Mouse (Mus musculus) erythroblast, embryonic 14.5 days (primary cell): ENCODE data around the gene Hoxc5. TPM values are rescaled to one million over a fixed set of nuclear protein-coding genes. Genes with fewer than 3 reads are reported as not detected.

ENCODE experiments used
- H3K27me3 ChIP-seq: 2 replicates; pipeline ENCODE4 v1.6.1; 2012; ENCODE audit warnings: inconsistent platforms; ENCODE audit not compliant: control insufficient read depth
- H3K36me3 ChIP-seq: 2 replicates; pipeline ENCODE4 v1.6.1; 2012; ENCODE audit warnings: mild to moderate bottlenecking, inconsistent platforms; ENCODE audit not compliant: control insufficient read depth
- H3K4me1 ChIP-seq: 2 replicates; pipeline ENCODE4 v1.6.1; 2012; ENCODE audit warnings: inconsistent platforms; ENCODE audit not compliant: control insufficient read depth
- H3K4me3 ChIP-seq: replicated peaks from 2 replicates; pipeline ENCODE3; 2012; ENCODE audit warnings: moderate library complexity, mild to moderate bottlenecking, inconsistent platforms
- H3K9me3 ChIP-seq: 2 replicates; pipeline ENCODE4 v1.6.1; 2012; ENCODE audit warnings: low read length, inconsistent platforms, mixed read lengths; ENCODE audit not compliant: control insufficient read depth
- GATA1 ChIP-seq: IDR thresholded peaks from 2 replicates; pipeline ENCODE4 v1.6.1; 2012; ENCODE audit warnings: low read length, inconsistent platforms, mixed read lengths
- TAL1 ChIP-seq: IDR thresholded peaks from 3 replicates; pipeline ENCODE4 v1.6.1; 2012; ENCODE audit warnings: low read length, inconsistent platforms, mixed read lengths
- polyA plus RNA-seq: library from polyadenylated mRNA; stranded (reverse); fragments of >175 nt; gene quantifications from 2 replicates; pipeline ENCODE4 v1.2.3, GENCODE M21; 2012

Hoxc5 gene
- polyA plus RNA-seq, result not detected in 2 replicates

DNA sequence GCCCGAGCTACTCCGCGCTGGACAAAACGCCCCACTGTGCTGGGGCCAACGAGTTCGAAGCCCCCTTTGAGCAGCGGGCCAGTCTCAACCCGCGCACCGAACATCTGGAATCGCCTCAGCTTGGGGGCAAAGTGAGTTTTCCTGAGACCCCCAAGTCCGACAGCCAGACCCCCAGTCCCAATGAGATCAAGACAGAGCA lies at the start of gene Hoxc5:
TSS of gene Hoxc5 (plus strand) at position 132 of the 199 bp plus-strand sequence.
- Histone ChIP-seq H3K4me3 (no peak within 1 kb of the TSS), H3K4me1 (no peaks in the 10 kb centered on the region), H3K36me3 (no peaks in the 10 kb centered on the region), H3K9me3 (peaks cover 3% of the 10 kb centered on the region; the same call in 1 of the 2 replicates), H3K27me3 (peaks cover 100% of the 10 kb centered on the region)
- no peak for TF ChIP-seq TAL1
- TF ChIP-seq GATA1, result no peak

DNA sequence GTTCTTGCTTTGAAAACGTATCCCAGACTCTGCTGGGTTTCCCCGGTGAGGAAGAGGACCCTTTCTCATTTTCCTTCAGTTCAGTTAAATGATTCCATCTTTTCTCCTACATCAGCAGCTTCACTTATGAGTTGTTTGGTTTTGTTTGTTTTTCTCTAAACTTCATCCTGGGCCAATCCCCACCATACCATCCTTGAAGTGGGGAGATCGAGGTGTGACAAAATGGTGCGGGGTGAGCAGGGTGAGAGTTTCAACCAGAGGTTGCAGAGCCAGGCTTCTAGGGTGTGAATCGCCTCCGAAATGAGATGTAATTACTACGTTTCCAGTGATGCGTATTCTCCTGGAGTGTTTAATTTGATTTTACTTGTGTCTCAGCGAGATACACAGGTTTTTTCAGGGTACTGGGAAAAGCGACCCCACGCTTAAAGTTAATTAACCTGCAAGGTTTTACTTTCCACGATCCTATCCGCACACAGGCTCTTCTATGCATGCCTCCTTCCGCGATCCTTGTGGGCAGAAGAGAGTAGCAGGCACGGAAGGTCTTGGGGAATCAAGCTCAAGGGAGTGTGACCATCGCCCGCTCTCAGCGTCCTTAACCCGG lies 49.2 kb upstream of the Hoxc5 start:
- Histone ChIP-seq H3K4me1 (no peaks in the 10 kb centered on the region), H3K27me3 (peaks cover 96% of the 10 kb centered on the region), H3K4me3 (no peak overlapping the region), H3K9me3 (no peaks in the 10 kb centered on the region; the same call in 1 of the 2 replicates), H3K36me3 (no peaks in the 10 kb centered on the region)
- TF ChIP-seq TAL1 (no peak), GATA1 (no peak)

DNA sequence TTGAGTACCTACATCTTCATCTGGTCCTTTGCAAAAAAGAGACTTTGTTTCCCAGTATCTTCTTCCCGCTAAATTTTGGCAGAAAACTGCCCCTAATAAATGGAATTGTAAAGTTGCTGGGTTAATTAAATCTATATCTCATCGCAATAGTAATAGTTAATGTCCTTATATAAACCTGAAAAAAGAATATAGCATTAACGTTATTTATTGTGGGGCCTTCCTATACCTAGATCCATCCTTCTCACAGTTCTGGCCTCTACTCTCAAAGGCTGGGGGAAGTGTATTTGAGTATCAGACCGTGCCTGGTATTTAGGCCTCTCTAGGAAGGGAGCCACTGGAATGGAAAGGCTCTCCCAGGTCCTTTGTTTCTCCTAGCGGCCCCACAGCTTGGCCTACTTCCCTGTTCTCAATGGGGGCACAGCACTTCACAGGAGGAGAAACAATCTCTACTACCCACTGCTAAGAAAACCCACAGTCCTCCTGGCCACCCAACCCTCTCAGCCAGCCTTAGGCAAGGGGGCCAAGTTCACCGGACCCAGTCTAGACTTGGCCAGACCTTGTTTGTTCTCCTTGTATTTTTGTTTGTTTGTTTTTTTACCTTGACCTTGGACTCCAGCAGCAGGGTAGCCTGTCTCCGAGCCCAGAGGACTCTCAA lies 48.5 kb upstream of the Hoxc5 start:
- no peaks in the 10 kb centered on the region; the same call in 1 of the 2 replicates for H3K9me3 ChIP-seq
- H3K27me3 ChIP-seq, result peaks cover 96% of the 10 kb centered on the region
- H3K4me3 ChIP-seq, result no peak overlapping the region
- TF ChIP-seq TAL1 (no peak), GATA1 (no peak)
- no peaks in the 10 kb centered on the region for H3K4me1 ChIP-seq
- no peaks in the 10 kb centered on the region for H3K36me3 ChIP-seq

- no peaks in the 10 kb centered on the region for H3K36me3 ChIP-seq
- H3K4me1 ChIP-seq, result no peaks in the 10 kb centered on the region
- no peaks in the 10 kb centered on the region; the same call in 1 of the 2 replicates for H3K9me3 ChIP-seq
- H3K27me3 ChIP-seq, result peaks cover 94% of the 10 kb centered on the region
- TF ChIP-seq GATA1, result no peak
- no peak for TF ChIP-seq TAL1
- no peak overlapping the region for H3K4me3 ChIP-seq
Measured at GRCm38 (mm10) chr15:102919336-102920180, 47.7 kb upstream of the Hoxc5 start.

DNA sequence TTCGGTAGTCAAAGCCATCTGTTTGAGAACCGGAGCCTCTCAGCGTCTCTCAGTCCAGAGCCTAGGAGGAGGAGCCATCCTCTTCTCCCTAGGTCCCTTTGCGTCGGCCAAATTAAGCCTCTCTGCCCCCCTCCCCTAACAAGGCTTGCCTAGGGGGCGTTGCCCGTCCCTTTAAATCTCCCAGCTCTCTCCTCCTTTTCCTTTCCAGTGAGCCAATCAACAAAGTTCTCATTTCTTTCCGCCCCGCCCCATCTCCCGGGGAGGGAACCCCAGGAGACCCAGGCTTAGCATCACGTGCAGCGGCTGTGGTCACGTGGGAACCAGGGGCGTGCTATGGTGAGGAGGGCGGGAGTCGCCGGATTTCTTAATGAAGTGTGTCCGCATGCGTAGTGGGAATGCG lies 46.6 kb upstream of the Hoxc5 start:
- H3K4me3 ChIP-seq, result no peak overlapping the region
- no peaks in the 10 kb centered on the region for H3K4me1 ChIP-seq
- no peaks in the 10 kb centered on the region; the same call in 1 of the 2 replicates for H3K9me3 ChIP-seq
- TF ChIP-seq GATA1, result no peak
- no peak for TF ChIP-seq TAL1
- peaks cover 98% of the 10 kb centered on the region for H3K27me3 ChIP-seq
- H3K36me3 ChIP-seq, result no peaks in the 10 kb centered on the region

DNA sequence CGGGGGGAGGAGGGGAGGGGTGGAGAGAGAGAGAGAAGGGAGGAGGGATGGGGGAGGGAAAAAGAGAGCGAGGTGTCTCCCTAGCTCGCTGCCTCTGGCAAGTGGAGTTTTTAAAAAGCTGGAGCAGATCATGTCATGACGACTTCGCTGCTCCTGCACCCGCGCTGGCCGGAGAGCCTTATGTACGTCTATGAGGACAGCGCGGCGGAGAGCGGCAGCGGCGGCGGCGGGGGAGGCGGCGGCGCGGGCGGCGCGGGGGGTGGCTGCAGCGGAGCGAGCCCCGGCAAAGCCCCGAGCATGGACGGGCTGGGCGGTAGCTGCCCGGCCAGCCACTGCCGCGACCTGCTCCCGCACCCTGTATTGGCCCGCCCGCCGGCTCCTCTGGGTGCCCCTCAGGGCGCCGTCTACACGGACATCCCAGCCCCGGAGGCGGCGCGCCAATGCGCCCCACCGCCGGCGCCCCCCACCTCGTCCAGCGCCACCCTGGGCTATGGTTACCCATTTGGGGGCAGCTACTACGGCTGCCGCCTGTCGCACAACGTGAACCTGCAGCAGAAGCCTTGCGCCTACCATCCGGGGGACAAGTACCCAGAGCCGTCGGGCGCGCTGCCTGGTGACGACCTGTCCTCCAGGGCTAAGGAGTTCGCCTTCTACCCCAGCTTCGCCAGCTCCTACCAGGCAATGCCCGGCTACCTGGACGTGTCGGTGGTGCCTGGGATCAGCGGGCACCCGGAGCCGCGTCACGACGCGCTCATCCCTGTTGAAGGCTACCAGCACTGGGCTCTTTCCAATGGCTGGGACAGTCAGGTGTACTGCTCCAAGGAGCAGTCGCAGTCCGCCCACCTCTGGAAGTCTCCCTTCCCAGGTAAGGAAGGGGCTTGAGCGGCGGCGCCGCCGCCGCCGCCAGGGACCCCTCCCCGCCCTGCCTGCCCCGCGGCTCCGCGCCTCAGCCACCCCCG lies 45.9 kb upstream of the Hoxc5 start, which contains the start of gene Hoxc13:
TSS of gene Hoxc13 (plus strand) at position 51 of the 959 bp plus-strand sequence.
- no peak for TF ChIP-seq TAL1
- no peak for TF ChIP-seq GATA1
- Histone ChIP-seq H3K9me3 (no peaks in the 10 kb centered on the region; the same call in 1 of the 2 replicates), H3K4me3 (no peak within 1 kb of the TSS), H3K4me1 (no peaks in the 10 kb centered on the region), H3K27me3 (peaks cover 98% of the 10 kb centered on the region), H3K36me3 (no peaks in the 10 kb centered on the region)

DNA sequence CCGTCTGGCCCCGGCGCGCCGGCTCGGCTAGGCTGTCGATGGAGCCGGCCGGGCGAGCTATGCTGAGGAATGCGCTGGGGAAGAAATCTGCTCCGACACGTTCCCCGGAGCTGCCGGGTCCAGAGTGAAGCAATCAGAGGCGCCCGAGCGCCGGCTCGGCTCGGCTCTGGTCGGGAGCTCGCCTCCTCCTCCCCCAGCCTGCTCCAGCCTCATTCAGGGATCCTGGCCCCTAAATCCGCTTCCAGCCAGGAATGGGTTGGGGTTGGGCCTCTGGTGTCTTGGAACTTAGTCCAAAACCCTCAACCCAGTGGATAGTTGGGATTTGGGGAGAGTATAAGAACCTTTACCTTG lies 45.3 kb upstream of the Hoxc5 start:
- Histone ChIP-seq H3K36me3 (no peaks in the 10 kb centered on the region), H3K4me3 (no peak overlapping the region), H3K9me3 (no peaks in the 10 kb centered on the region; the same call in 1 of the 2 replicates), H3K27me3 (peaks cover 98% of the 10 kb centered on the region), H3K4me1 (no peaks in the 10 kb centered on the region)
- no peak for TF ChIP-seq GATA1
- no peak for TF ChIP-seq TAL1

DNA sequence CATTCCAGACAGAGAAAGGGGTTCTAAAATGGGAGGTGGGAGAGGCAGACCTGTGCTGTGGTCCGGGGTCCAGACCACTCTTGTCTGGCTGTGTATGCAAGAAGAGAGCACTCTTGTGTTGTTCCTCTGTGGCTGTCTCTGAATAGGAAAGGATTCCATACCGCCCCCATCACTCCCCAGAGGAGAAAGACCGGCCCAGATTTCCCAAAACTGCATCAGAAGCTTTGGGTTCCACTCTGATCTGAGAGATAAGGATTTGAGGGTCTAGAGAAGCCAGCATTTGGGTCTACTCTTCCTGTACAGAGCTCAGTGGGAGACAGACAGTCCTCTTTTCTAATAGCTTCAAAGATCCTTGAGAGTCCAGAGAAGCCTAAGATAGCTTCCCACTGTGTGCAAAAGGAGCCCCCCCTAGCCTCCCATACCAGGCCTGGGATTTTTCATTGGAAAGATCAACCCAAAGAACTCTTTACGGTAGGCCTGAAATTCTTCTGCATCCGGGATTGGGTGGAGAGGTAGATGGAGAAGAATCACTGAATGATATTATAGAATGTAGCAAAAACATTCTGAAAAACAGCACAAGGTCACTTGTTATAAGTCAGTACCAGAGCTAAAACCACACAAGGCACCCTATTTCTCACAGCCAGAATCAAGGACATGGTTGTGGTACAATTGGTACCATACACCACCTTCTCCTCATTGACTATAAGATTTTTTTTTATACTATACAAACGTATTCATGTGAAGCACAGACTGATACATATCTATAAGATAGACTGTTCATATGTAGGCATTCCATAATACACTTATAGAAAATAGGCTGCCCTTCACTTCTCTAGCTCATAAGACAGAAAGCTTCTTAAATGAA lies 44.4 kb upstream of the Hoxc5 start:
- H3K27me3 ChIP-seq, result peaks cover 98% of the 10 kb centered on the region
- TF ChIP-seq GATA1 (no peak), TAL1 (no peak)
- no peaks in the 10 kb centered on the region; the same call in 1 of the 2 replicates for H3K9me3 ChIP-seq
- H3K36me3 ChIP-seq, result no peaks in the 10 kb centered on the region
- no peaks in the 10 kb centered on the region for H3K4me1 ChIP-seq
- H3K4me3 ChIP-seq, result no peak overlapping the region
